Mouse (Mus musculus) kidney, postnatal 0 days (tissue): ENCODE measurements around the gene Col20a1. TPM values are rescaled to one million over a fixed set of nuclear protein-coding genes. Genes with fewer than 3 reads are reported as not detected.

Experiments used
- ATAC-seq: fragments of 200-750 bp; cut with Nextera tagmentation; replicated peaks from 2 replicates; pipeline ENCODE4 v1.8.0; 2017; ENCODE audit warnings: low read depth, moderate number of reproducible peaks, moderate TSS enrichment, moderate library complexity; ENCODE audit not compliant: low FRiP score
- DNase-seq: peaks from one replicate; pipeline ENCODE4 v3.0.0-alpha.2; 2016; ENCODE audit warnings: low spot score
- H3K27ac ChIP-seq: fragments of 300-500 bp; sonication (generic); 2 replicates; pipeline ENCODE4 v1.5.1; 2014; ENCODE audit warnings: mild to moderate bottlenecking
- H3K27me3 ChIP-seq: fragments of 300-500 bp; sonication (generic); 2 replicates; pipeline ENCODE4 v1.6.1; 2014; ENCODE audit warnings: low read length, mixed read lengths; ENCODE audit not compliant: insufficient read depth
- H3K36me3 ChIP-seq: fragments of 300-500 bp; sonication (generic); 2 replicates; pipeline ENCODE4 v1.6.1; 2014; ENCODE audit warnings: low read length, mixed read lengths; ENCODE audit not compliant: insufficient read depth
- H3K4me1 ChIP-seq: fragments of 300-500 bp; sonication (generic); replicated peaks from 2 replicates; pipeline ENCODE4 v1.6.1; 2014; ENCODE audit warnings: antibody characterized with exemption, low read length, mixed read lengths; ENCODE audit not compliant: insufficient read depth
- H3K4me2 ChIP-seq: fragments of 300-500 bp; sonication (generic); 2 replicates; pipeline ENCODE4 v1.6.1; 2014; ENCODE audit warnings: mild to moderate bottlenecking, low read length, moderate library complexity, mixed read lengths
- H3K4me3 ChIP-seq: fragments of 300-500 bp; sonication (generic); replicated peaks from 2 replicates; pipeline ENCODE4 v1.5.1; 2014; ENCODE audit warnings: low read depth, low read length
- H3K9ac ChIP-seq: fragments of 300-500 bp; sonication (generic); 2 replicates; pipeline ENCODE4 v1.6.1; 2014; ENCODE audit warnings: low read depth, low read length
- H3K9me3 ChIP-seq: fragments of 300-500 bp; sonication (generic); replicated peaks from 2 replicates; pipeline ENCODE4 v1.6.1; 2016; ENCODE audit warnings: low read length, inconsistent platforms, mixed read lengths
- CTCF ChIP-seq: IDR thresholded peaks from 2 replicates; pipeline ENCODE4 v1.5.1; 2016; ENCODE audit warnings: antibody characterized with exemption, low read depth, mild to moderate bottlenecking, moderate library complexity
- WGBS: fragments of 180-500 bp; shearing (Covaris S2); extraction: QIAGEN DNeasy Blood & Tissue Kit; methylation state at CpG from one replicate; pipeline ENCODE4 v1.1.7; 2014; 5-methylcytosine and 5-hydroxymethylcytosine counted together
- polyA plus RNA-seq: library from polyadenylated mRNA; unstranded; fragments of >200 nt; fragmentation: Nextera tagmentation; extraction: Ambion mirVana; gene quantifications from 2 replicates; pipeline ENCODE4 v1.2.1, GENCODE M21; 2015

Col20a1 gene
- polyA plus RNA-seq, 1 experiment from 2014 or later = 0.34 TPM

DNA sequence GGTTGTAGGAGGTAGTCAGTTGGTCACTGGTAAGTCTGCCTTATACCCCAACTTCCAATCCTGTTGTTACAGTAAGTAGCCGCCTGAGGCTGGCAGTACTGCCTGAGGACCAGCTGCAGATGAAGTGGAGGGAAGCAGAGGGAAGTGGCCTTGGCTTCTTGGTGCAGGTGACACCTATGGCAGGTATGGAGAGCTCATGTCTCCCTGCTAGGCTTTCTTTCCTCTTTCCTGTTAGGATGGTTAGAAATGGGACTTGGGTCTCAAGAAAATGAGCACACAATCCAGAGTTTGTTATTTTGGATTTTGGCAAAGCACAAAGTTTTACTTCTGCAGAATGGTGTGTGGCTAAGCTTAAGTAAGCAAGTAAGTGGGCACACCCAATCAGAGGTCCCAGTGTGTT lies 2.6 kb downstream of the Col20a1 start:
- H3K36me3 ChIP-seq = no peaks in the 10 kb centered on the region
- ATAC-seq = no peak
- H3K27me3 ChIP-seq = no peaks in the 10 kb centered on the region
- no peaks in the 10 kb centered on the region for H3K9me3 ChIP-seq
- H3K27ac ChIP-seq = no peak overlapping the region
- no peaks in the 10 kb centered on the region for H3K4me1 ChIP-seq
- no peak overlapping the region for H3K4me2 ChIP-seq
- no peak for TF ChIP-seq CTCF
- 82% methylated on average over 1 of the region's 1 CpGs for WGBS
- H3K9ac ChIP-seq = no peak overlapping the region
- no peak for DNase-seq
- no peak overlapping the region for H3K4me3 ChIP-seq

DNA sequence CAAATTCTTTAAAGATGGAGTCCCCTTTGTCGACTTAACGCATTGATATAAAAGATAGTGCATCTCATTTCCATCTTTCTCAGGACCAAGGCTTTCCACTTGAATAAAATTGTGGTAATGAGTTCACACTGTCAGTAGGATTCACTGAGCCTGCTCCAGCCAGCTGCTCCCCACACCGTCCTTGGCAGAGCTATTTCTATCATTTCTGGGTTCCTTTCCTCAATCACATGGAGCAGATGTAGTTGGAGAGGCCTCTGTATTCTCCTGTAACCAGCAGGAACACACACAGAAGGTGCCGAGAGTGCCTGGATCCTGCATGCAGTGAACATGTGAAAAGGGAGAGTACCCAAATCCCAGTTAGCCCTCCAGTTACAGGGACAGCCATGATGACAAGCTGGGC lies 4.0 kb downstream of the Col20a1 start:
- no peak for DNase-seq
- no peak overlapping the region for H3K4me3 ChIP-seq
- H3K27ac ChIP-seq = no peak overlapping the region
- no peak for ATAC-seq
- no peaks in the 10 kb centered on the region for H3K9me3 ChIP-seq
- no peaks in the 10 kb centered on the region for H3K4me1 ChIP-seq
- H3K9ac ChIP-seq = no peak overlapping the region
- no peak overlapping the region for H3K4me2 ChIP-seq
- H3K36me3 ChIP-seq = no peaks in the 10 kb centered on the region
- TF ChIP-seq CTCF = no peak
- no peaks in the 10 kb centered on the region for H3K27me3 ChIP-seq
- 82% methylated on average over 4 of the region's 4 CpGs for WGBS

DNA sequence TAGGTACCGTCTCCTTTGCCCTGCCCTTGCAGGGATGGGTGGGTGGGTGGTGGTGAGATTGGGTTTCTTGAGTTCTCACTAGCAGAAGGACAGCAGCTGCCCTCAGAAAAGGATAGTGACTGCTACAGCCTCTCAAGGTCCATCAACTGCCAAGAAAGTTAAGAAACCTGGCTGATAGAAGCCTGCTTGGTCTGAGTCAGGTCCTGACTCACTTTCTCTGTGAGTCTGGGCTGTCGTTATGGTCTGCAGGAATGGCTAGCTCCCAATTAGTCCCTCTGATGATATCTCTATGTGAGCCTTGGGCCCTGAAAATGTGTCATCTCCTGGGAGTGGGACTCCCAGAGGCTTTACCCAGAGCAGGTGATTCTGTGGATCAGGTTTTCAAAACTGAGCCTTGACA lies 8.0 kb downstream of the Col20a1 start:
- WGBS = 75% methylated on average over 2 of the region's 2 CpGs
- no peak overlapping the region for H3K4me2 ChIP-seq
- TF ChIP-seq CTCF = no peak
- no peak for DNase-seq
- H3K4me3 ChIP-seq = no peak overlapping the region
- no peaks in the 10 kb centered on the region for H3K27me3 ChIP-seq
- no peak overlapping the region for H3K9ac ChIP-seq
- H3K9me3 ChIP-seq = no peaks in the 10 kb centered on the region
- no peak for ATAC-seq
- H3K36me3 ChIP-seq = no peaks in the 10 kb centered on the region
- no peak overlapping the region for H3K27ac ChIP-seq
- no peaks in the 10 kb centered on the region for H3K4me1 ChIP-seq

DNA sequence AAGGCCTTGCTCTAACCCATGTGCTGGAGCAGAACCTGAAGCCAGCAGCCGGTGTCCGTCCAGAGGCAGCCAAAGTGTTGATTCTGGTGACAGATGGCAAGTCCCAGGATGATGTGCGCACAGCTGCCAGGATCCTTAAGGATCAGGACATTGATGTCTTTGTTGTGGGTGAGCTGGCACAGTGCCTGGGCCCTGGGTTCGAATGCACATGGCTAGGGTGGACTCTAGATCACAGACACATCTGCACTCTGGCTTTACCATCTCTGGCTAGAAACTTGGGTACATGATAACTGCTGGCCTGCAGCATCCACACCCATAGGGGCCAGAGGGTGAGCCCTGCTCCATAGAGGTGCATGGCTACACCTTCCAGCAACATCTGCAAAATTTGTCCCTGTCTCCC lies 9.1 kb downstream of the Col20a1 start:
- no peak for ATAC-seq
- no peak for DNase-seq
- Histone ChIP-seq H3K4me1 (no peaks in the 10 kb centered on the region), H3K27ac (no peak overlapping the region), H3K36me3 (no peaks in the 10 kb centered on the region), H3K4me3 (no peak overlapping the region), H3K27me3 (no peaks in the 10 kb centered on the region), H3K9me3 (no peaks in the 10 kb centered on the region), H3K9ac (no peak overlapping the region), H3K4me2 (no peak overlapping the region)
- no peak for TF ChIP-seq CTCF
- 79% methylated on average over 4 of the region's 4 CpGs for WGBS

DNA sequence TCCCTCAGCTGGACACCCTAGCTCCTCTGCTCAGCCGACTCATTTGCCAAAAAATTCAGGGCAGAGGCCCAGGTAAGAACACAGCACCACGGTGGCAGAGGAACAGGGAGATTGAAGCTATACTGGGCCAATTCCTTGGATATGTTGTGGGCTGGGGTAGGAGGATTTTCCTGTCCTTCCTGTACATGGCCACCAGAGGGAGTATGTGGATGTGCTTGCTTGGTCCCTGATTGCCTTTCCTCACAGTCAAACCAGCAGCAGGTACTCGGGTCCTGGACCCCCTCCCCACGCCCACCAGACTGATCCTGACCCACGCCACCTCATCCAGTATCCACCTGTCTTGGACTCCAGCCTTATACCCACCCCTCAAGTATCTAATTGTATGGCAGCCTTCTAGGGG lies 10.1 kb downstream of the Col20a1 start:
- no peaks in the 10 kb centered on the region for H3K36me3 ChIP-seq
- no peak overlapping the region for H3K9ac ChIP-seq
- DNase-seq (peak; percentile 76), ATAC-seq (peak; percentile 48)
- no peaks in the 10 kb centered on the region for H3K4me1 ChIP-seq
- no peak overlapping the region for H3K27ac ChIP-seq
- H3K4me3 ChIP-seq = no peak overlapping the region
- H3K9me3 ChIP-seq = no peaks in the 10 kb centered on the region
- H3K4me2 ChIP-seq = no peak overlapping the region
- peak; percentile 93 for TF ChIP-seq CTCF
- no peaks in the 10 kb centered on the region for H3K27me3 ChIP-seq
- 9% methylated on average over 5 of the region's 5 CpGs for WGBS

DNA sequence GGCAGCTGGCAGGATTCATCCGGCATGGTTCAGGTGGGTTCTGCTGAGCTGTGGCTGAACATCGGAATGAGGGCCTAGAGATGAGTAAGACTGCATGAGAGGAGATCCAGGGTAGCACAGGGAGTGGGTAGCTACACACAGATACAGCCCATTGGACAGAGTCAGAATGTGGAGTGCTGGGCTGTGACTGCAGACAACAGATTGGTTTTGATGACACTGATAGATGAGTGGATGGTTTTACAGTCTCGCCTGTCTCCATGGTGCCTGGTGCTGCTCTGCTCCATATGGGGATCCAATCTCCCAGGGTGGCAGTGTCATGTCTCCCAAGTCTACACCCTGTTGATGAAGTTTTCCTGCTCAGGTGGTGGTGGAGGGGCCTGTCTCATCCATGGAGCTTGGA lies 10.6 kb downstream of the Col20a1 start:
- Histone ChIP-seq H3K9ac (no peak overlapping the region), H3K4me3 (no peak overlapping the region), H3K9me3 (no peaks in the 10 kb centered on the region), H3K36me3 (no peaks in the 10 kb centered on the region), H3K4me1 (no peaks in the 10 kb centered on the region), H3K27ac (no peak overlapping the region), H3K27me3 (no peaks in the 10 kb centered on the region), H3K4me2 (no peak overlapping the region)
- ATAC-seq (no peak), DNase-seq (no peak)
- no peak for TF ChIP-seq CTCF
- WGBS = 57% methylated on average over 3 of the region's 3 CpGs

DNA sequence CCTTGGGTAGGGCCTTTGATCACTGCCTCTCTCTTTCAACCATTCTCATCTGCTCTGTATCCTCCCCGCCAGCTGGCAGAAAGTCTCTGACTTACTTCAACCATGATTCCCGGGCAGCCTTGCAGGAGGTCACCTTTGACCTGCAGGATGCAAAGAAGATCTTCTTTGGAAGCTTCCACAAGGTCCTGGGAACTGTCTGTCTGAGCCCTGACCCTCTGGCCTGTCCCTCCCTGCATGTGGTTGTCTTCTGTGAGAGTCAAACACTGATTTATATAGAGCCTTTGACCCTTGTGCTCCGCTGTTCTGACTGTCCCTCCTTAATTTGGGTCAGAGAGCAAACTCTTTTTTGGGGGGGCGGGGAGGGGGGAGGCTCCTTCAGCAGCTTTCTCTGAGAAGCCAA lies 20.7 kb downstream of the Col20a1 start:
- DNase-seq (no peak), ATAC-seq (no peak; the same call in 1 of the 2 replicates)
- 25% methylated on average over 4 of the region's 4 CpGs for WGBS
- no peak for TF ChIP-seq CTCF
- H3K9ac ChIP-seq = no peak overlapping the region
- no peaks in the 10 kb centered on the region for H3K4me1 ChIP-seq
- no peak overlapping the region for H3K4me3 ChIP-seq
- H3K4me2 ChIP-seq = no peak overlapping the region
- no peaks in the 10 kb centered on the region for H3K36me3 ChIP-seq
- no peak overlapping the region for H3K27ac ChIP-seq
- no peaks in the 10 kb centered on the region for H3K27me3 ChIP-seq
- no peaks in the 10 kb centered on the region for H3K9me3 ChIP-seq
